Mouse (Mus musculus) retina, postnatal 1 day (tissue): ENCODE data around the gene Ggt1.
"Not testable (repeated sequence)": the region's sequence is repeated elsewhere in the genome, so short reads cannot be mapped to it uniquely, and the experiment has no call there.

ENCODE experiments used
- DNase-seq: peaks from one replicate; pipeline ENCODE4 v3.0.0-alpha.2; 2012

Ggt1 gene

GRCm38 (mm10) chr10:75551175-75551574, 10.2 kb upstream of the Ggt1 start:
- no peak for DNase-seq

GRCm38 (mm10) chr10:75552106-75552505, 9.3 kb upstream of the Ggt1 start:
- DNase-seq: no peak

- no peak for DNase-seq
These were observed 8.5 kb upstream of the Ggt1 start for GRCm38 (mm10) chr10:75552701-75553450.

GRCm38 (mm10) chr10:75554090-75554489, 7.3 kb upstream of the Ggt1 start:
- no peak for DNase-seq

- DNase-seq: no peak
These were observed 5.8 kb upstream of the Ggt1 start for GRCm38 (mm10) chr10:75555557-75555956.

- peak; percentile 97 for DNase-seq
These were observed 5.4 kb upstream of the Ggt1 start for GRCm38 (mm10) chr10:75556026-75556425.

GRCm38 (mm10) chr10:75558515-75558914, 2.9 kb upstream of the Ggt1 start:
- peak; percentile 54 for DNase-seq

GRCm38 (mm10) chr10:75559041-75559675, 2.2 kb upstream of the Ggt1 start:
- no peak for DNase-seq

- peak; percentile 76 for DNase-seq
These were observed 1.5 kb upstream of the Ggt1 start, which contains the start of gene Lrrc75b for GRCm38 (mm10) chr10:75559676-75560548. TSS of gene Lrrc75b (minus strand) at chr10:75560330.

GRCm38 (mm10) chr10:75560549-75560899, 880 bp upstream of the Ggt1 start:
- no peak for DNase-seq

GRCm38 (mm10) chr10:75562596-75562995, 1.2 kb downstream of the Ggt1 start:
- DNase-seq: no peak

- no peak for DNase-seq
These were observed 3.4 kb downstream of the Ggt1 start for GRCm38 (mm10) chr10:75564687-75565265.

- no peak for DNase-seq
These were observed 4.0 kb downstream of the Ggt1 start for GRCm38 (mm10) chr10:75565436-75565835.

GRCm38 (mm10) chr10:75565906-75566305, 4.5 kb downstream of the Ggt1 start:
- no peak for DNase-seq

- no peak for DNase-seq
These were observed 4.9 kb downstream of the Ggt1 start for GRCm38 (mm10) chr10:75566321-75566720.

GRCm38 (mm10) chr10:75566765-75567164, 5.4 kb downstream of the Ggt1 start:
- DNase-seq: not testable (repeated sequence)

GRCm38 (mm10) chr10:75568029-75568428, 6.6 kb downstream of the Ggt1 start:
- no peak for DNase-seq

GRCm38 (mm10) chr10:75568441-75568840, 7.0 kb downstream of the Ggt1 start:
- DNase-seq: no peak

- no peak for DNase-seq
These were observed 7.4 kb downstream of the Ggt1 start for GRCm38 (mm10) chr10:75568851-75569250.

GRCm38 (mm10) chr10:75570981-75571657, 9.7 kb downstream of the Ggt1 start:
- DNase-seq: no peak

- no peak for DNase-seq
These were observed 10.5 kb downstream of the Ggt1 start for GRCm38 (mm10) chr10:75571937-75572336.

- DNase-seq: peak; percentile 59
These were observed 11.8 kb downstream of the Ggt1 start for GRCm38 (mm10) chr10:75573181-75573580.

- no peak for DNase-seq
These were observed 12.6 kb downstream of the Ggt1 start for GRCm38 (mm10) chr10:75573965-75574364.
